Mouse (Mus musculus) bone marrow macrophage, adult 2 months (primary cell): ENCODE results near the gene Phldb2.

ENCODE experiments used
- CTCF ChIP-seq: IDR thresholded peaks from 2 replicates; pipeline ENCODE4 v1.5.1; 2012; ENCODE audit warnings: low read depth, mild to moderate bottlenecking, low read length, moderate library complexity
- POLR2A ChIP-seq: IDR thresholded peaks from 2 replicates; pipeline ENCODE4 v1.6.1; 2012; ENCODE audit warnings: mild to moderate bottlenecking, low read depth, low read length, borderline replicate concordance

DNA sequence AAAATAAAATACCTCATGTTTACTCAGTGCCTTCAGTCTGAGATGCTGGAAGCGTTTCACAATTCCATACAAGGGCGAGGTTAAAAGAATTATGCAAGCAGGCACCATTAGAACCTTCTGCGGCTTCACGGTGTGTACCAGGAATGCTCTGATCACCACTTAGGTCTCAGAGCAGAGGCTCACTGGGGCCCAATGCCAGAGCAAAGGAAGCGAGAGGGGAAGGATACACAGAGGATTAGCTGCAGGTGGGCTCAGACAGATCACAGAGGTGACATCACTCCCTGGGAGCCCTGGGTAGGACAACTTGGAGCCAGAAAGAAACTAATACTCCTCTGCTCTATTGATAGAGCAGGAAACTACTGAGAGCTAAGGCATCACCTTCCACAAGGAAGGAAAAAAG lies 162.1 kb downstream of the Phldb2 start:
- TF ChIP-seq POLR2A (no peak), CTCF (no peak)
